Mouse (Mus musculus) embryo, embryonic 9.5 days (tissue): Measurements from ENCODE around the gene Sdk1.

Experiments
- DNase-seq: peaks from one replicate; pipeline ENCODE4 v3.0.0-alpha.2; 2017; ENCODE audit errors: extremely low spot score

Gene Sdk1

GRCm38 (mm10) chr5:141889766-141890165, 648.5 kb downstream of the Sdk1 start:
- no peak for DNase-seq

GRCm38 (mm10) chr5:141896402-141896801, 655.1 kb downstream of the Sdk1 start:
- DNase-seq, result no peak

DNA sequence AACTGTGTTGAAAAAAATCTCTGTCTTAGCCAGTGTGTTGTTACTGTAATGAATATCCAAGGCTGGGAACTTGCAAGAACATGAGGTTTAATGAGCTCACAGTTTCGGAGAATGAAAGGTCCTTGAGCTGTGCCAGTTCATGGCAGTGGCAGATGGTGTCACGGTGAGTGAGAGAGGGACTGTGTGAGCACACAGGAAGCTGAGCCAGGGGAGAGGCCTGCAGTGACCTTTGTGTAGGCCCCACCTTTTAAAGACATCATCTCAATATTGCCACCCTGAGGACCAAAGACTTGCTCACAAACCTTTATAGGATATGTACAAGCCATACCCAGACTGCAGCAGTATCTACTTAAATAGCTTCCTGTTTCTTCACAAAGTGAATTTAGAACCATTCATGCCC, 656.2 kb downstream of the Sdk1 start:
- DNase-seq, result no peak

GRCm38 (mm10) chr5:141899751-141900150, 658.5 kb downstream of the Sdk1 start:
- no peak for DNase-seq

DNA sequence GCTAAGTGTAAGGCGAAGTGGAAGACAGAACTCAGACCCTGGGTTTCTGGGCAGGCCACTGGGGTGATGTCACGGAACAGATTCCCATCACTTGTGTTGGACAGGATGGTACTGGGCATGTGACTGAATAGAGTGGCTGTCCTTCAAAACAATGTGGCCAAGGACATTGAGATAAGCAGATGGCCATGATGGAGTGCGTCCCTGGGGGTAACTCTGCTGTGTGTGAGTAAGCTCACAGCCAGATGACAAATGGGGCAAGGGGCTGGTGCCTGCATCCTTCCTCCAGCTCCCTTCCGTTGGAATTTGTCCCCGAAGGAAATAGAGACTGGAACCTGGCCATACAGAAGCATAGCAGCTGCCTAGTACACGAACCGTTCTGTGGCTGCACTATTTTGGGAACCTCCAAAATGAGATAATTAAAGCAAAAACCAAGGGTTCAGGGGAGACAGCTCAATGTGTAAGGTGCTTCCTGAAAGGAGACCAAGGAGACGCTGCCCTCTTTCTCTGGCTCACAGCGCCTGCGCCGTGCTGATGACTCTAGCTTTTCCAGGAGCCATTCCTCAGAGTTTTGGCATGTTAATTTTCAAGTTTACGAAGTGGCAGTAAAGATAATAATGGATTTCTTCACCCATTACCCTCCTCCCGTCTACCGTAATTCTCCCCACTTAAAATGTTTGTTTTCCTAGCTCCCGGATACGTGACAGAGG, 661.4 kb downstream of the Sdk1 start:
- no peak for DNase-seq

DNA sequence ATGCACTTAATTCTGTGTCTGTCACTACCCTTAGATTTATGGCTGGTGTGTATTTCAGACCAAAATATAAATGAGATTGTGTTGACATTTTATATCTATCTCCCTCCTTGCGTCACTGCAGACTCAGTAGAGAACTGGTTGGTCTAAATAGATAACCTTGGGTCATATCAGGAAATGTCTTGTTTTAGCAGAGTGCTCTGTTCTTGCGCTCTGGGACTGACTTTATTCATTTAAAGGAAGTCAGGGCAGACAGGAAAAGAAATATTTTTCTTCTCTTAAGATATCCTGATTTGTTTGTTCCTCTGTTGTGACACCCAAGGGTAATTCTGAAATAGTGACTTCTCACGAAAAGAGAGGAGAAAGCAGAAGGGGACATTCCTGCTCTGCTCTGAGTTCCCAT, 669.2 kb downstream of the Sdk1 start:
- no peak for DNase-seq

DNA sequence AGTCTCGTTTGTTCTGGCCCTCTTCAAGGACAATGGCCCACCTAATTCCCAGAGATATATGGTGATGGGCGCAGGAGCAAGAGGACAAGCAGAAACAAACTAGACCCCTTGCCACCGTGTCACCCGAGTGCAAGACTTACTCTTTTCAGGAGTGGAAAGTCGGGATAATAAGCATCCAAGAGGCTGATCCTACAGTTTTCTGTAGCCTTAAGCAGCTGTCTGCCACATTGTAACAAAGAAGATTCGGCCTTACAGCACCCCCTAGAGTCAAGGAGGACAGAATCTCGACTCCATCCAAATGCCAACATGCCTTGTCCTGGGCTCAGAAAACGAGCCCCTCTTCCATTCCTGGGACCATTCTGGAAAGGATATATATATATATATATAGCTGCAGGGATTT, 669.6 kb downstream of the Sdk1 start:
- DNase-seq, result peak; percentile 15

DNA sequence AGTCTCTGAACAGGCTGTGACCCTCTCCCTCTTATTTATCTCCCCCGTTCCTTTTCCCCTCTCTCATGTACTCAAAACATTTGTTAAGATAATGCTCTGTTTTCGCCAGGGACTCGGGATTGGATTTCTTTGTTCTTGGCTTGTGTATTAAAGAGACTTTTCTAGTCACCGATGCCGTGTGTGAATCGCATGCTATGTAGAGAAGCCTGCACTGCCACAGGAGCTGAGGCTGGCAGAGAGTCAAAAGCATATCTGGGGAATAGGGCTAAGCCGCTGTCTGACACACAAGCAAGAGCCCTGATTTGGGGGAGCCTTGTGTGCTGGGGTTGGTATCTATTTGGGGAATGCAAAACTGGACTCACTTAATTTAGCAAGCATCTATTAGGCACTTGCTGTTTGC, 671.6 kb downstream of the Sdk1 start:
- DNase-seq, result no peak

GRCm38 (mm10) chr5:141916954-141917353, 675.7 kb downstream of the Sdk1 start:
- no peak for DNase-seq

DNA sequence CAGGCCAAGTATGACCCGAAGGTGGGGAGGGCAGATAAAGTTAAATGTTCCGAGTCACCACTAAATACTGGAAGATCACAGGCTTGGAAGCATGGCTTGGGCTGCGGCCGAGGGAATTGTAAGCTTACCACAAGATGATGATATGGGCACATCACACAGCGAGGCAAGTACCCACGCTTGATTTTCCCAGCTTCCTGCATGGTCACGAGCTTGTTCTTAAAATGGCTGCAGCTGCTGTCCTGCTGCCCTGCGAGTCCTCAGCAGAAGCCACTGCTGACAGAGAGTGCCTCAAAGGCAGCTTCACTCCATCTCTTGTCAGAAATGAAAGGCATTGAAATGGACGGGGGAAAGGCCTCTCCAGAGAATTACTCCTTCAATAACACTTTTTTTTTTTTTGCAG, 697.7 kb downstream of the Sdk1 start:
- DNase-seq, result no peak

DNA sequence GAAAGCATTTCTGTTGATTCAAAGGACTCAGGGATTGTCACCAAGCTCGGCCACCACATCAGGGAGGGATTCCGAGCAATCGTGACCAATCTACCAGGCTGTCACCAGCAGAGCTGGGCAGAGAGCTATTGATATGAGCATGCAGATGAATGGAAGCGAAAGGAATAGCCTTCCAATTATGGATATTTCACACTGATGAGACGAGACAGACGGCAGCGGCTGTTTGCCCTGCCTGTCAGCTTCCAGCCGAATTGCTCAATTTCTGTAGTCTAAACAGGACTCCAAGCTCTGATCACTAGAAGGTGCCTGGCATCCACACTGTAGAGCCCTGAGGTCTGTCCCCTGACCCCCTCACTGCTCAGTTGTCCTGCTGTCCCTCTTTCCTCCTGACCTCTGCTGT, 699.3 kb downstream of the Sdk1 start:
- no peak for DNase-seq

DNA sequence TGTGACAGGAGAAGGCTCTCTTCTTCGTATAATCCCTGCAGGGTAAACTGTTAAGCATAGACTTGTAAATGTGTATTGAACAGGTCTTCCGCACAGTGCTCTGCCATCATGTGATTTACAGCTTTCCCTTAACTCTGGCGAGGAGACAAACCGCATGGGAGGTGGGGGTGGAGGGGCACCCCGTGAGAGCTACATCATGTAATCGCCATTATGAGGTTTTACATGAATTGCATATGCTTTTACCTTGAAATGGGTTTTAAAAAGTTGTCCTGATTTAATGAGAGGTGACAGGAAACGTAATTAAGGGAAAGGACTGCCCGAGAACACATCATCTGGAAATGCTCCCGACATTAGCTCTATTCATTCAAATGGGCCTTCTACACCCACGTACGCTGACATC, 709.5 kb downstream of the Sdk1 start:
- DNase-seq, result no peak

DNA sequence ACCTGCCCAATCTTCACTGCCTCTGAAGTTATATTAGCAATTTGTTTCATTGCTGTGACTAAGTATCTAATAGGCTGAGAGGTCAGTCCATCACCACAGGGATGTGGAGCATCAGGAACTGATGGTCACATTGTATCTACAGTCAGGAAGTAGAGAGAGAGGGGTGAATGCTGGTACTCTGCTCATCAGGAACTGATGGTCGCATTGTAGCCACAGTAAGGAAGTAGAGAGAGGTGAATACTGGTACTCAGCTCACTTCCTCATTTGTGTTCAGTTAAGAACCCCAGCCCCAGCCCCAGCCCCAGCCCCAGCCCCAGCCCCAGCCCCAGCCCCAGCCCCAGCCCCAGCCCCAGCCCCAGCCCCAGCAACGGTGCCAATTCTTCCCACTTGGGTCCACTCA, 711.0 kb downstream of the Sdk1 start:
- DNase-seq, result no peak

GRCm38 (mm10) chr5:141952708-141953490, 711.6 kb downstream of the Sdk1 start:
- no peak for DNase-seq

GRCm38 (mm10) chr5:141971071-141971470, 729.8 kb downstream of the Sdk1 start:
- no peak for DNase-seq

DNA sequence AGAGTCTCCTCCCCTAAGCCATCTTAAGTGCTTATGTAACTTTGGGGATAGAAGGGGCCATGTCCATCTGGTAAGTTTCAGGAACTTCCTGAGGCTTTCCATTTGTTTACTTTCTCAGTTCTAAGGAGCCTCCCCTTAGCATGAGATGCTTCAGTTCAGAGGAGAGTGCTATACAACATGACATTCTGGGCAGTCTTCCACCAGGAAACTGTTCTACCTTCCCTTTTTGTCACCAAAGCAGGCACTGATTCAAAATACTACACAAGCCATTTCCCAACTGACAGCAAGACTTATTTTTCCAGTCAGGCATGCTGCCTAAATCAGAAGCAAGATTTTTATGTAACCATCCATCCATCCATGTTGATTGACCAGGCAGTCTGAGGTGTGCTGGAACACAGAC, 738.2 kb downstream of the Sdk1 start:
- no peak for DNase-seq

GRCm38 (mm10) chr5:141980746-141981145, 739.5 kb downstream of the Sdk1 start:
- DNase-seq, result no peak

DNA sequence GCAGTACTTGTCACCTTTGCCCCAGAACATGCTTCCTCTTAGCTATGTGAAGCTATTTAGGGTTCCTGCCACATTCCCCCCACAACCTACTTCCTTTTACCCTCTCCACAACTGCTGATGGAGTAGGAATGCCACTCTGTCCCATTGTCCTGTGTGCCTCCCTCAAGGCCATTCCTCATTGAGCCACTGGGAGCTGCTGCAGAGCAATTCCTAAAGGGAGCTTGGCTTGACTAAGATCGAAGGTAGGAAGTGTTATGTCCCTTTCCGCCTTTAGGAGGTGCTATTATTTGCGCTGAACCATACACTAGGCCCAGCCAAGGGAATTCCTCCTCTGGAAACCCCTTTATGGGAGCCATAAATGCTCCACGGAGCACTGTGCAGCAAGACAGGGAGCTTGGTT, 743.0 kb downstream of the Sdk1 start:
- no peak for DNase-seq

DNA sequence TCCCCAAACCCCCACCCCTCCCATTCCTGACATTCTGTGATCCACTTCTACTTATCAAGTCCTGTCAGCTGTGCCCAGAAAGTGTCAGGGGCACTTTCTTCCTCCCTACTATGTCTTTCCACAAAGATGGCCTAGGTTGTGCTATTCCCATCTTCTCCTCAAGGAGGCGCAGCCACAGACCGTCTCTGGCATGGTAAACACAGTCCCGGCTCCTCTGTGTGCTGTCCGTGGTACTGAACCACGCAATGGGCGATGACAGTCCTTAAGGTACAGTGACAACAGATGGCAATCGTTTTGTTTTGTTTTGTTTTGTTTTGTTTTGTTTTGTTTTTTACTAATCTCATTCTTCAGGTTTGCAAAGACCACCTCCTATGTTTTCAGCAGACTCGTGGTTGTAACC, 743.7 kb downstream of the Sdk1 start:
- DNase-seq, result peak; percentile 75

DNA sequence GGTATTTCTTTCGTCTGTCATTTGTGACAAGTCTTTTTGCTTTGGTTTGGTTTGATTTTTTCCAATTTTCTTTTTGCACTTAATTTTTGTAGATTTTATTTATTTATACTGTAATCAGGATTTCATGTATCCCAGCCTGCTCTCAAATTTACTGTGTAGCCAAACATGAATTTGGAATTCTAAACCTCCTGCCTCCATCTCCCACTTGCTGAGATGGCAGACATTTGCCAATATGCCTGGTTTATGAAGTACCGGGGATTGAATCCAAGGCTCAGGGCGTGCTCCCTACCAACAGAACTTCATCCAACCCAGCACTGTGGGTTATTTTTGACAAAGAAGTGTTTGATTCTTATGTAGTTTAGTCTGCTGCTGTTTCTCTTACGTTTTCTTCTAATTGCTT, 744.3 kb downstream of the Sdk1 start:
- DNase-seq, result no peak

DNA sequence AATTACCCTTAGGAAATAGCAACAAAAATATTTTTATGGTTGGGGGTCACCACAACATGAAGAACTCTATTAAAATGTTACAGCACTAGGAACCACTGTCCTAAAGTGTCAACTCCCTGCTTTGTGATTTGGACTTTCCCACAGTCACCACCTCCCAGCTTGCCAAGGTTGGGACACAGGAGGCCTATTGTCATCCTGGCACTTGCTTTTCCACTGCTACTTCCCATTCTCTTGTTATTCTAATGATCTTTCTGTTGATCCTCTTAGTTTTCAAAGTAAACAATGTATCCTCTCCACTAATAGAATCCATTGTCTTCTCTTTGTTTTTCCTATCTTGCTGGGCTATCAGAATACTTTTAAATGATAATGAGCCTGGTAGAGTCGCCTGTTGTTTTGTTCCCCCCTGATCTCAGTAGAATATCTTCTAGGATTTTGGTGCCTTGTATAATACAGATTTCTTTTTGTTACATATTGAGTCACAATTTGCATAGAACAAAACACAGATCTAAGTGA, 746.1 kb downstream of the Sdk1 start:
- DNase-seq, result no peak

DNA sequence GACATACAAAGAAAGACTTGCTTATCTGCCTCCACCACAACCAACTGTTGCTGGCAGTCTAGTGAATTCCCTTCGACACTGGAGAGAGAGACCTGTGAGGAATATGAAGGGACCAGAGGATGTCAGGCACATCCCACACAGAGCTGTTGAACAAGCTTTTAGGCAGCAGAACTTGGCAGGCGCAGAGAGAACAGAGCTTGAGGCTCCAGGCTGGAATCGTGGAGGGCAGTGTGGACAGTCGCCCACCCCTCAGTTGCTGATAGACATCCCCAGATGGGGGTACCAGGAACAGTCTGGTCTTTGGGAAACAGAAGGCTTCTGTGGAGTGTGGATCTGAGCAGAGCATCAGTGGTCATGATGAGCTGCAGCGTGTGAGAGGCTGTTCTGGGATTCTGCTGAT, 747.4 kb downstream of the Sdk1 start:
- no peak for DNase-seq

- DNase-seq, result no peak
Measured at GRCm38 (mm10) chr5:141994192-141994591, 752.9 kb downstream of the Sdk1 start.
